In the genomic region with DNA sequence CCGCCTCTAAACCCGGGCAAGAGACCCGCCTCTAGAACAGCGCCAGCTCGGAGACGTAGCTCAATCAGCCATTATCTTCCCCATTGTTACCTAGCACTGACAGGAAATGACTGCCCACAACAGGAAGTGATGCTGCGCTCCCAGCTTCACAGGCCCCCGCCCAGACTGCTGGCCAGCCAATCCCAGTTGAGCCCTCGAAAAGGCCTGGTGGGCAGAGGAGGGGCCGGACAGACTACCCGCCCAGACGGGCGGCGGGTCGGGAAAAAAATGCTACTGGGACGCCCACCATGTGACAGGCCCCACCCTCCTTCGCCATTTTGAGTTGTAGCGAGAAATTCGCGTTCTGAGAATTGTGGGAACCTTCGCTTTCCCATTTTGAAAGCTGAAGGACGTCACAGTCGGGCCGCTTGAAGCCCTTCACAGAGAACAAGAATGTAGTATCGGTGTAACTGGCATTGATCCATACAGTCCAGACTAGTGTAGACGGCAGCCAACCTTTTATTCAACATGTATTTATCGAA, we compare ENCODE assay signal across 8 mouse cellular contexts. TPM values are rescaled to one million over a fixed set of nuclear protein-coding genes. Genes with fewer than 3 reads are reported as not detected.
A peak's percentile ranks its signal among the peaks of the same experiment; 100 is the strongest.
DNase-seq lines count a peak whose midpoint lies in the region; ATAC-seq and TF ChIP-seq lines count a peak whose summit lies in the region.

Gene Rlim, minus strand, starts transcription at position 116 of the 521 bp plus-strand sequence.

- no peak for TF ChIP-seq EP300 in heart, adult 2 months (IDR thresholded peaks at IDR 0.05; ENCODE audit: insufficient read depth, low read depth, low read length)

- 0 out of 2 replicates have a peak, but pooled peaks cover 11% of the 10 kb centered on the region for H3K36me3 ChIP-seq in embryonic facial prominence, embryonic 14.5 days (ENCODE audit: control insufficient read depth, insufficient read depth, low read length)
- H3K36me3 ChIP-seq in heart, adult 2 months (ENCODE audit: control insufficient read depth, insufficient read depth, low read length), result peaks cover 2% of the 10 kb centered on the region
- peaks cover 10% of the 10 kb centered on the region for H3K36me3 ChIP-seq in limb, embryonic 13.5 days
- no peaks in the 10 kb centered on the region for H3K36me3 ChIP-seq in midbrain, embryonic 16.5 days (ENCODE audit: control insufficient read depth, insufficient read depth, low read length)

- peak; percentile 94 for DNase-seq in 3T3-L1 (ENCODE audit: low read depth, low spot score)
- DNase-seq in adrenal gland, postnatal 4 days (ENCODE audit: low spot score in 2 of 2), result peak; percentile 54 to 76
- peak; percentile 97 for DNase-seq in embryonic facial prominence, embryonic 14.5 days (ENCODE audit: low spot score)
- peak; percentile 85 to 94 for DNase-seq in heart, adult 2 months
- DNase-seq in kidney, adult 8-10 months, result peak; percentile 91 to 95
- peak; percentile 66 to 89 for DNase-seq in spleen, postnatal 10 days (ENCODE audit: low spot score in 2 of 2)

- peak within 1 kb of the TSS; percentile 97 for H3K27ac ChIP-seq in embryonic facial prominence, embryonic 14.5 days (replicated peaks; ENCODE audit: low read depth, low read length)
- H3K27ac ChIP-seq in heart, adult 2 months, result peak within 1 kb of the TSS; percentile 90
- H3K27ac ChIP-seq in limb, embryonic 13.5 days, result peak within 1 kb of the TSS; percentile 93
- H3K27ac ChIP-seq in midbrain, embryonic 16.5 days (ENCODE audit: low read length), result peak within 1 kb of the TSS; percentile 90

- peaks cover 9% of the 10 kb centered on the region; the same call in 1 of the 2 replicates for H3K27me3 ChIP-seq in embryonic facial prominence, embryonic 14.5 days (replicated peaks; ENCODE audit: control insufficient read depth, insufficient read depth, low read length)
- no peaks in the 10 kb centered on the region for H3K27me3 ChIP-seq in heart, adult 2 months (ENCODE audit: control insufficient read depth, insufficient read depth, low read length)
- peaks cover 23% of the 10 kb centered on the region for H3K27me3 ChIP-seq in limb, embryonic 13.5 days
- peaks cover 10% of the 10 kb centered on the region for H3K27me3 ChIP-seq in midbrain, embryonic 16.5 days (ENCODE audit: control insufficient read depth, insufficient read depth, low read depth, low read length)

- H3K79me2 ChIP-seq in heart, adult 2 months (replicated peaks; ENCODE audit: control insufficient read depth, insufficient read depth, low read length), result 0 out of 2 replicates have a peak, but pooled peaks cover 2% of the 10 kb centered on the region

- no peaks in the 10 kb centered on the region for H3K4me1 ChIP-seq in embryonic facial prominence, embryonic 14.5 days (ENCODE audit: control insufficient read depth, insufficient read depth, low read length)
- H3K4me1 ChIP-seq in heart, adult 2 months (ENCODE audit: control insufficient read depth, insufficient read depth, low read length), result no peaks in the 10 kb centered on the region
- H3K4me1 ChIP-seq in limb, embryonic 13.5 days, result no peaks in the 10 kb centered on the region
- peaks cover 4% of the 10 kb centered on the region for H3K4me1 ChIP-seq in midbrain, embryonic 16.5 days (ENCODE audit: control insufficient read depth, insufficient read depth, low read length)

- peak within 1 kb of the TSS; percentile 59 for H3K4me2 ChIP-seq in embryonic facial prominence, embryonic 14.5 days (ENCODE audit: low read depth, low read length)
- H3K4me2 ChIP-seq in limb, embryonic 13.5 days (replicated peaks), result peak within 1 kb of the TSS; percentile 61
- peak within 1 kb of the TSS; percentile 62 for H3K4me2 ChIP-seq in midbrain, embryonic 16.5 days (ENCODE audit: low read length)

- intact Hi-C loops in heart, adult 2 months (cut with DNase I), result loop anchor here (5.0 to 10.0 kb wide), 2 partner anchors 286 to 359 kb away; no protein-coding TSS in a partner anchor

- TF ChIP-seq CTCF in heart, adult 2 months (IDR thresholded peaks at IDR 0.05), result no peak

- WGBS in embryonic facial prominence, embryonic 14.5 days, result 24% methylated on average over 24 of the region's 27 CpGs
- WGBS in heart, adult 2 months, result 26% methylated on average over 27 of the region's 27 CpGs
- 20% methylated on average over 27 of the region's 27 CpGs for WGBS in limb, embryonic 13.5 days
- 18% methylated on average over 27 of the region's 27 CpGs for WGBS in midbrain, embryonic 16.5 days

- TF ChIP-seq POLR2A in heart, adult 2 months (IDR thresholded peaks at IDR 0.05; ENCODE audit: insufficient read depth, low read depth, low read length), result peak; percentile 81

- peak; percentile 100 for ATAC-seq in embryonic facial prominence, embryonic 14.5 days (ENCODE audit: low read depth)
- ATAC-seq in limb, embryonic 13.5 days (ENCODE audit: low FRiP score, low read depth), result peak; percentile 100
- ATAC-seq in midbrain, embryonic 16.5 days, result peak; percentile 100

- H3K9ac ChIP-seq in embryonic facial prominence, embryonic 14.5 days (ENCODE audit: low read depth, low read length), result peak within 1 kb of the TSS; percentile 84
- H3K9ac ChIP-seq in heart, adult 2 months (ENCODE audit: low read depth, low read length), result peak within 1 kb of the TSS; percentile 97
- peak within 1 kb of the TSS; percentile 85 for H3K9ac ChIP-seq in limb, embryonic 13.5 days
- H3K9ac ChIP-seq in midbrain, embryonic 16.5 days (ENCODE audit: low read depth, low read length), result peak within 1 kb of the TSS; percentile 78

- peak within 1 kb of the TSS; percentile 67 for H3K4me3 ChIP-seq in embryonic facial prominence, embryonic 14.5 days (ENCODE audit: low read depth, low read length)
- H3K4me3 ChIP-seq in heart, adult 2 months, result peak within 1 kb of the TSS; percentile 63
- H3K4me3 ChIP-seq in limb, embryonic 13.5 days, result peak within 1 kb of the TSS; percentile 72
- peak within 1 kb of the TSS; percentile 68 for H3K4me3 ChIP-seq in midbrain, embryonic 16.5 days (ENCODE audit: low read depth, low read length)

- no peaks in the 10 kb centered on the region for H3K9me3 ChIP-seq in embryonic facial prominence, embryonic 14.5 days (ENCODE audit: control insufficient read depth, low read length)
- H3K9me3 ChIP-seq in limb, embryonic 13.5 days, result no peaks in the 10 kb centered on the region
- no peaks in the 10 kb centered on the region for H3K9me3 ChIP-seq in midbrain, embryonic 16.5 days (replicated peaks; ENCODE audit: control insufficient read depth, low read length, poor library complexity, severe bottlenecking)

RNA-seq across cellular contexts. Expression of gene Rlim, which starts in this region (rescaled TPM):
- 10 to 100 TPM; 71.6 to 75.2 TPM for total RNA-seq in adrenal gland, postnatal 4 days (2021)
- 30.6 and 34.7 TPM in 2 replicates for polyA plus RNA-seq in embryonic facial prominence, embryonic 14.5 days (2014; fragmentation: Nextera tagmentation; extraction: Ambion mirVana)
- total RNA-seq in heart, adult 2 months (2021), result 10 to 100 TPM; 21.4 to 28.0 TPM
- polyA plus RNA-seq in heart, adult 2 months (2012; rRNA removed), result 4.1 and 7.8 TPM in 2 replicates
- 35.8 and 39.6 TPM in 2 replicates for polyA plus RNA-seq in limb, embryonic 13.5 days (2015; fragmentation: Nextera tagmentation; extraction: Ambion mirVana)
- 24.6 and 29.9 TPM in 2 replicates for polyA plus RNA-seq in midbrain, embryonic 16.5 days (2015; fragmentation: Nextera tagmentation; extraction: Ambion mirVana)

Comparison
In these comparisons a context has a peak if more than half of its experiments do, and no peak if none do; other contexts are left out.
1. Peak in every context shown above with its lines: DNase-seq, ATAC-seq, H3K4me3 ChIP-seq and H3K27ac ChIP-seq.